Mouse (Mus musculus) heart, embryonic 16.5 days (tissue): ENCODE measurements at regions not wholly inside any gene's neighbourhood (a gene's known extent, or its start where the extent isn't known, plus 50 kb on each side); places are given as distances from the start of the nearest gene placed in this dataset.

Experiments
- ATAC-seq: fragments of 200-750 bp; cut with Nextera tagmentation; replicated peaks from 2 replicates; pipeline ENCODE4 v1.8.0; 2017; ENCODE audit warnings: moderate number of reproducible peaks; ENCODE audit not compliant: insufficient read depth, low FRiP score; ENCODE audit errors: extremely low read depth
- H3K27ac ChIP-seq: fragments of 300-500 bp; sonication (generic); 2 replicates; pipeline ENCODE4 v1.5.1; 2014; ENCODE audit warnings: mild to moderate bottlenecking, low read length, control low read depth, moderate library complexity
- H3K27me3 ChIP-seq: fragments of 300-500 bp; sonication (generic); 2 replicates; pipeline ENCODE4 v1.6.1; 2014; ENCODE audit warnings: low read length, mixed read lengths; ENCODE audit not compliant: control insufficient read depth, insufficient read depth
- H3K36me3 ChIP-seq: fragments of 300-500 bp; sonication (generic); 2 replicates; pipeline ENCODE4 v1.6.1; 2014; ENCODE audit not compliant: control insufficient read depth, insufficient read depth
- H3K4me1 ChIP-seq: fragments of 300-500 bp; sonication (generic); 2 replicates; pipeline ENCODE4 v1.6.1; 2014; ENCODE audit warnings: low read length, mixed read lengths; ENCODE audit not compliant: control insufficient read depth, insufficient read depth
- H3K4me2 ChIP-seq: fragments of 300-500 bp; sonication (generic); 2 replicates; pipeline ENCODE4 v1.6.1; 2014; ENCODE audit warnings: low read depth, mild to moderate bottlenecking, control low read depth, low read length
- H3K4me3 ChIP-seq: fragments of 300-500 bp; sonication (generic); 2 replicates; pipeline ENCODE4 v1.5.1; 2014; ENCODE audit warnings: mild to moderate bottlenecking, control low read depth, low read length
- H3K9ac ChIP-seq: fragments of 300-500 bp; sonication (generic); 2 replicates; pipeline ENCODE4 v1.6.1; 2014; ENCODE audit warnings: low read length, control low read depth
- H3K9me3 ChIP-seq: fragments of 300-500 bp; sonication (generic); replicated peaks from 2 replicates; pipeline ENCODE4 v1.6.1; 2016; ENCODE audit warnings: low read length; ENCODE audit not compliant: control insufficient read depth
- WGBS: fragments of 180-500 bp; shearing (Covaris S2); extraction: QIAGEN DNeasy Blood & Tissue Kit; methylation state at CpG from one replicate; pipeline ENCODE4 v1.1.7; 2014; 5-methylcytosine and 5-hydroxymethylcytosine counted together

GRCm38 (mm10) chr13:11210109-11210508, 849.5 kb upstream of the Chrm3 start:
- 80% methylated on average over 1 of the region's 1 CpGs for WGBS
- Histone ChIP-seq H3K27me3 (no peaks in the 10 kb centered on the region), H3K9me3 (no peaks in the 10 kb centered on the region), H3K4me2 (no peak overlapping the region), H3K9ac (no peak overlapping the region), H3K36me3 (no peaks in the 10 kb centered on the region), H3K27ac (no peak overlapping the region), H3K4me3 (no peak overlapping the region), H3K4me1 (no peaks in the 10 kb centered on the region)
- no peak for ATAC-seq

GRCm38 (mm10) chr13:11205216-11205786, 844.7 kb upstream of the Chrm3 start:
- 81% methylated on average over 6 of the region's 6 CpGs for WGBS
- no peak for ATAC-seq
- H3K27me3 ChIP-seq: no peaks in the 10 kb centered on the region
- no peaks in the 10 kb centered on the region for H3K36me3 ChIP-seq
- no peak overlapping the region for H3K9ac ChIP-seq
- H3K4me3 ChIP-seq: no peak overlapping the region
- H3K9me3 ChIP-seq: no peaks in the 10 kb centered on the region
- H3K4me1 ChIP-seq: no peaks in the 10 kb centered on the region
- H3K4me2 ChIP-seq: no peak overlapping the region
- no peak overlapping the region for H3K27ac ChIP-seq

- H3K9ac ChIP-seq: no peak overlapping the region
- no peaks in the 10 kb centered on the region for H3K27me3 ChIP-seq
- no peak overlapping the region for H3K4me2 ChIP-seq
- H3K27ac ChIP-seq: no peak overlapping the region
- H3K9me3 ChIP-seq: no peaks in the 10 kb centered on the region
- ATAC-seq: no peak
- H3K36me3 ChIP-seq: no peaks in the 10 kb centered on the region
- H3K4me1 ChIP-seq: no peaks in the 10 kb centered on the region
- H3K4me3 ChIP-seq: no peak overlapping the region
Observed at GRCm38 (mm10) chr13:11201978-11202377, 841.3 kb upstream of the Chrm3 start.

- H3K9me3 ChIP-seq: no peaks in the 10 kb centered on the region
- H3K4me1 ChIP-seq: no peaks in the 10 kb centered on the region
- no peaks in the 10 kb centered on the region for H3K36me3 ChIP-seq
- H3K4me2 ChIP-seq: no peak overlapping the region
- H3K4me3 ChIP-seq: no peak overlapping the region
- ATAC-seq: no peak
- 74% methylated on average over 8 of the region's 8 CpGs for WGBS
- no peak overlapping the region for H3K9ac ChIP-seq
- no peaks in the 10 kb centered on the region for H3K27me3 ChIP-seq
- no peak overlapping the region for H3K27ac ChIP-seq
Observed at GRCm38 (mm10) chr13:11192471-11192870, 831.8 kb upstream of the Chrm3 start.

- Histone ChIP-seq H3K4me3 (no peak overlapping the region), H3K27me3 (no peaks in the 10 kb centered on the region), H3K9ac (no peak overlapping the region), H3K9me3 (no peaks in the 10 kb centered on the region), H3K4me1 (no peaks in the 10 kb centered on the region), H3K36me3 (no peaks in the 10 kb centered on the region), H3K4me2 (no peak overlapping the region), H3K27ac (no peak overlapping the region)
- ATAC-seq: no peak
Observed at GRCm38 (mm10) chr13:11181191-11181590, 820.5 kb upstream of the Chrm3 start.

- WGBS: 86% methylated on average over 1 of the region's 1 CpGs
- no peak for ATAC-seq
- no peak overlapping the region for H3K4me3 ChIP-seq
Observed at GRCm38 (mm10) chr13:11180356-11180755, 819.7 kb upstream of the Chrm3 start.

GRCm38 (mm10) chr13:11178586-11178985, 817.9 kb upstream of the Chrm3 start:
- Histone ChIP-seq H3K36me3 (no peaks in the 10 kb centered on the region), H3K4me3 (no peak overlapping the region), H3K27me3 (no peaks in the 10 kb centered on the region), H3K4me2 (no peak overlapping the region), H3K4me1 (no peaks in the 10 kb centered on the region), H3K9me3 (no peaks in the 10 kb centered on the region), H3K9ac (no peak overlapping the region), H3K27ac (no peak overlapping the region)
- WGBS: 78% methylated on average over 2 of the region's 2 CpGs
- no peak for ATAC-seq

More at GRCm38 (mm10) chr13:11180356-11180755, 819.7 kb upstream of the Chrm3 start:
- H3K4me2 ChIP-seq: no peak overlapping the region
- H3K27ac ChIP-seq: no peak overlapping the region
- H3K9me3 ChIP-seq: no peaks in the 10 kb centered on the region
- no peaks in the 10 kb centered on the region for H3K27me3 ChIP-seq
- no peaks in the 10 kb centered on the region for H3K36me3 ChIP-seq
- no peak overlapping the region for H3K9ac ChIP-seq
- H3K4me1 ChIP-seq: no peaks in the 10 kb centered on the region

- H3K4me2 ChIP-seq: no peak overlapping the region
- WGBS: 74% methylated on average over 6 of the region's 6 CpGs
- H3K9me3 ChIP-seq: no peaks in the 10 kb centered on the region
- no peaks in the 10 kb centered on the region for H3K4me1 ChIP-seq
- no peak overlapping the region for H3K4me3 ChIP-seq
- no peaks in the 10 kb centered on the region for H3K36me3 ChIP-seq
- H3K27me3 ChIP-seq: no peaks in the 10 kb centered on the region
- H3K9ac ChIP-seq: no peak overlapping the region
- H3K27ac ChIP-seq: no peak overlapping the region
- ATAC-seq: no peak
Observed at GRCm38 (mm10) chr13:11177642-11178420, 817.2 kb upstream of the Chrm3 start.

GRCm38 (mm10) chr13:11167115-11167514, 806.5 kb upstream of the Chrm3 start:
- H3K27ac ChIP-seq: no peak overlapping the region
- 74% methylated on average over 5 of the region's 5 CpGs for WGBS
- no peak overlapping the region for H3K9ac ChIP-seq
- no peaks in the 10 kb centered on the region for H3K36me3 ChIP-seq
- no peaks in the 10 kb centered on the region for H3K27me3 ChIP-seq
- H3K4me2 ChIP-seq: no peak overlapping the region
- H3K4me1 ChIP-seq: no peaks in the 10 kb centered on the region
- H3K9me3 ChIP-seq: no peaks in the 10 kb centered on the region
- ATAC-seq: no peak
- no peak overlapping the region for H3K4me3 ChIP-seq
